Mouse (Mus musculus) neural tube, embryonic 14.5 days (tissue): ENCODE measurements around the gene Slc17a8. TPM values are rescaled to one million over a fixed set of nuclear protein-coding genes. Genes with fewer than 3 reads are reported as not detected.
A peak's percentile ranks its signal among the peaks of the same experiment; 100 is the strongest.

Experiments used
- ATAC-seq: fragments of 200-750 bp; cut with Nextera tagmentation; 2 replicates; pipeline ENCODE4 v1.8.0; 2017; ENCODE audit warnings: low read depth, mild to moderate bottlenecking, moderate TSS enrichment, moderate library complexity
- H3K27ac ChIP-seq: fragments of 300-500 bp; sonication (generic); 2 replicates; pipeline ENCODE4 v1.5.1; 2014; ENCODE audit warnings: low read depth, mild to moderate bottlenecking, control low read depth, low read length, moderate library complexity, mixed read lengths
- H3K27me3 ChIP-seq: fragments of 300-500 bp; sonication (generic); 2 replicates; pipeline ENCODE4 v1.6.1; 2014; ENCODE audit warnings: low read length; ENCODE audit not compliant: control insufficient read depth, insufficient read depth
- H3K36me3 ChIP-seq: fragments of 300-500 bp; sonication (generic); 2 replicates; pipeline ENCODE4 v1.6.1; 2014; ENCODE audit warnings: low read length, mixed read lengths; ENCODE audit not compliant: control insufficient read depth, insufficient read depth
- H3K4me1 ChIP-seq: fragments of 300-500 bp; sonication (generic); 2 replicates; pipeline ENCODE4 v1.6.1; 2014; ENCODE audit warnings: low read length; ENCODE audit not compliant: control insufficient read depth, insufficient read depth
- H3K4me2 ChIP-seq: fragments of 300-500 bp; sonication (generic); 2 replicates; pipeline ENCODE4 v1.6.1; 2014; ENCODE audit warnings: mild to moderate bottlenecking, low read depth, low read length, control low read depth
- H3K4me3 ChIP-seq: fragments of 300-500 bp; sonication (generic); 2 replicates; pipeline ENCODE4 v1.5.1; 2014; ENCODE audit warnings: low read depth, low read length, control low read depth, mixed read lengths
- H3K9ac ChIP-seq: fragments of 300-500 bp; sonication (generic); replicated peaks from 2 replicates; pipeline ENCODE4 v1.6.1; 2014; ENCODE audit warnings: low read depth, mild to moderate bottlenecking, control low read depth, low read length, mixed read lengths
- H3K9me3 ChIP-seq: fragments of 300-500 bp; sonication (generic); 2 replicates; pipeline ENCODE4 v1.6.1; 2016; ENCODE audit warnings: low read length; ENCODE audit not compliant: control insufficient read depth
- WGBS: fragments of 180-500 bp; shearing (Covaris S2); extraction: QIAGEN DNeasy Blood & Tissue Kit; methylation state at CpG from one replicate; pipeline ENCODE4 v1.1.7; 2014; 5-methylcytosine and 5-hydroxymethylcytosine counted together
- polyA plus RNA-seq: library from polyadenylated mRNA; unstranded; fragments of >200 nt; fragmentation: Nextera tagmentation; extraction: Ambion mirVana; gene quantifications from 2 replicates; pipeline ENCODE4 v1.2.1, GENCODE M21; 2014

Slc17a8 gene
- polyA plus RNA-seq, 1 experiment from 2014 or later: 0.37 TPM

DNA sequence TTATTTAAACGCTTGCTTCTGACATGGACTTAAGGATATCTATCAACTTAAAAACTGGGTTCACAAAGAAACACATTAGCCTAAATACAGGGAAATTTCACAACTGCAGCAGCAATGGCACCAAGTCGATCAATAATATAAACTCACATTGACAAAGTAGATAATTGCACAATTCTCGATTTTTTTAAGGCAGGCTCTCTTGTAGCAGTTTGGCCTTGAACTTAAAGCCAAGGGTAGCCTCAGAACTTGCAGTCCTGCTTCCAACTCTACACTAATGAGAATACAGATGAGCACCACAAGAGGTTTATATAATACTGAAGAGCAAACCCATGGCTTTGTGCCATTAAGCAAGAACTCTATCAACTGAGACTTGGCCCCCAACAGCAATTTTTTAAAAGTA lies 15.9 kb upstream of the Slc17a8 start:
- ATAC-seq: no peak
- WGBS: 93% methylated on average over 3 of the region's 3 CpGs
- Histone ChIP-seq H3K9ac (no peak overlapping the region), H3K4me2 (no peak overlapping the region), H3K27me3 (no peaks in the 10 kb centered on the region), H3K27ac (no peak overlapping the region), H3K4me3 (no peak overlapping the region), H3K9me3 (no peaks in the 10 kb centered on the region), H3K4me1 (no peaks in the 10 kb centered on the region), H3K36me3 (peaks cover 20% of the 10 kb centered on the region)

GRCm38 (mm10) chr10:89635018-89635417 lies 14.0 kb upstream of the Slc17a8 start:
- H3K36me3 ChIP-seq: peaks cover 3% of the 10 kb centered on the region; the same call in 1 of the 2 replicates
- H3K4me1 ChIP-seq: no peaks in the 10 kb centered on the region
- ATAC-seq: peak; percentile 81
- WGBS: 83% methylated on average over 5 of the region's 5 CpGs
- H3K27ac ChIP-seq: no peak overlapping the region
- H3K27me3 ChIP-seq: no peaks in the 10 kb centered on the region
- H3K4me2 ChIP-seq: no peak overlapping the region
- H3K9me3 ChIP-seq: no peaks in the 10 kb centered on the region
- H3K9ac ChIP-seq: no peak overlapping the region
- no peak overlapping the region for H3K4me3 ChIP-seq

DNA sequence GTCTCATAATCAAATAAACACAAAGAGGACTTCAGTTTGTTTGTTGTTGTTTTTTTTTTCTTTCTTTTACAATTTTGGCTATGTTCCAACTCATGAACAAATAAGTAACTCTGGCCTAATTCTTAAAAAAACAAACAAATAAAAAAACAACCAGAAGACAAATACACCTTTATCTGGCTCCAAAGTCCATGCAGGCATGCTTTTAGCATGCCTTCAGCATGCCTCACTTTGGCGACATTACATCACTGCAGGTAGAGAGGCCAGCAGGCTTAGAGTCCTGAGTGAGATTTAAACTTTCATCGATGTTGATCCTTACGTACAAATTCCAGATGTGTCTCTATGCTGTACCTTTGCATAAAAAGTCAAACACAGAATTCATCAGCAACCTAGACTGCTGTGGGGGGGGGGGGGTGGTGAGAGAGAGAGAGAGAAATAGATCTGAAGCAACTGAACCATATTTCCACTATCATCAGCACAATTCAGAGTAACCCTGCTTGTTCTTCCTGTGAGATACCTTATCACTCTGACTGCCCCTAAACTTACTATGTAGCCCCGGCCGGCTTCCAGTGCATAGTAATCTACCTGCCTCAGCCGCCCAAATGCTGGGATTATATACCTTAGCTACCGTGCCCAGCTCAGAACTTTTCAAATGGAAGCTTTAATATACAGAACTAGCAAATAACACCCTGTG lies 12.8 kb upstream of the Slc17a8 start:
- no peaks in the 10 kb centered on the region; the same call in 1 of the 2 replicates for H3K36me3 ChIP-seq
- H3K27ac ChIP-seq: no peak overlapping the region
- no peaks in the 10 kb centered on the region for H3K4me1 ChIP-seq
- H3K4me2 ChIP-seq: no peak overlapping the region
- ATAC-seq: no peak
- 95% methylated on average over 7 of the region's 7 CpGs for WGBS
- H3K27me3 ChIP-seq: no peaks in the 10 kb centered on the region
- H3K9ac ChIP-seq: no peak overlapping the region
- H3K9me3 ChIP-seq: no peaks in the 10 kb centered on the region
- H3K4me3 ChIP-seq: no peak overlapping the region

GRCm38 (mm10) chr10:89633121-89633520 lies 12.1 kb upstream of the Slc17a8 start:
- ATAC-seq: no peak
- no peaks in the 10 kb centered on the region for H3K36me3 ChIP-seq
- no peak overlapping the region for H3K4me3 ChIP-seq
- H3K9me3 ChIP-seq: no peaks in the 10 kb centered on the region
- H3K4me1 ChIP-seq: no peaks in the 10 kb centered on the region
- WGBS: 93% methylated on average over 4 of the region's 4 CpGs
- no peak overlapping the region for H3K9ac ChIP-seq
- no peak overlapping the region for H3K27ac ChIP-seq
- H3K27me3 ChIP-seq: no peaks in the 10 kb centered on the region
- no peak overlapping the region for H3K4me2 ChIP-seq

DNA sequence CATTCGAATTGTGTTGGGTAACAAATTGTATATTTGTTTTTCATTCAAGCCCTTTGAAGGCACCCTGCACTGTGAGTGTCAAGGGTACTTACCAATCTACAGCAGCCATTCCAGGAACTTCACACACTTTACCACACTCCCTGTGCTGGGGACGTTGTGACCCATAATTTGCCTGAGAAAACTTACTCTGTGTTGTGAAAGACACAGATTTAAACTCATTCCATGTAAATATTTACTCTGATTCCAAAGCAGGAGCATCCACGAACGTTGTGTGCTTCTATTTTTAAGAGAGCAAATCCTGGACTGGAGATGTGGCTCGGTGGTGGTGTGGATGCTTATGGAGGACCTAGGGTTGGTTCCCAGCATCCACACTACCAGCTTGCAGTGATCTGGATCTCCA lies 10.8 kb upstream of the Slc17a8 start:
- ATAC-seq: no peak
- Histone ChIP-seq H3K4me1 (no peaks in the 10 kb centered on the region), H3K4me3 (no peak overlapping the region), H3K36me3 (no peaks in the 10 kb centered on the region), H3K9ac (no peak overlapping the region), H3K9me3 (no peaks in the 10 kb centered on the region), H3K27ac (no peak overlapping the region), H3K4me2 (no peak overlapping the region), H3K27me3 (no peaks in the 10 kb centered on the region)
- 78% methylated on average over 5 of the region's 5 CpGs for WGBS

- H3K27me3 ChIP-seq: no peaks in the 10 kb centered on the region
- WGBS: 96% methylated on average over 1 of the region's 1 CpGs
- no peaks in the 10 kb centered on the region for H3K9me3 ChIP-seq
- H3K36me3 ChIP-seq: no peaks in the 10 kb centered on the region
- H3K4me2 ChIP-seq: no peak overlapping the region
- no peak overlapping the region for H3K9ac ChIP-seq
- peak; percentile 32; the same call in 1 of the 2 replicates for ATAC-seq
- no peak overlapping the region for H3K27ac ChIP-seq
- H3K4me1 ChIP-seq: no peaks in the 10 kb centered on the region
- no peak overlapping the region for H3K4me3 ChIP-seq
These were observed 9.5 kb upstream of the Slc17a8 start for GRCm38 (mm10) chr10:89630564-89630963.

DNA sequence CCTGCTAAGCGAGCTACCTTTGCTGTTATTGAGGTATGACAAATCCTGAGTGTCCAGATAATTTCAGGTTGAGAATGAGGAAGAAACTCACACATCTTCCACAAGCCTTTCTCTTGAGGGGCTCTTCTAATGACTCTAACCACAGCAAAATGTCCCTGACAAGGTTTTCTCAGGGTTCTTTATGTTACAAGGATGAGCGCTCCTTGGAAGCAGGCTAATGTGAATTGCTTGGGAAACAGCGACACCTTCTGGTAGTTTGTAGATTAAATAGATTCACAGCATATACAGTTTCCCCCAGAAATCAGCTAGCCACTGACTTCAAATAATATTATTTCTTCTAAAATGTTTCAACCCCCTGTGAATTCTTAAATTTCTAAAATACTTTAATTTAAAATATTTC lies 9.0 kb upstream of the Slc17a8 start:
- no peaks in the 10 kb centered on the region for H3K27me3 ChIP-seq
- no peaks in the 10 kb centered on the region for H3K9me3 ChIP-seq
- H3K36me3 ChIP-seq: no peaks in the 10 kb centered on the region
- H3K4me3 ChIP-seq: no peak overlapping the region
- no peaks in the 10 kb centered on the region for H3K4me1 ChIP-seq
- no peak overlapping the region for H3K27ac ChIP-seq
- WGBS: 34% methylated on average over 3 of the region's 3 CpGs
- no peak overlapping the region for H3K4me2 ChIP-seq
- ATAC-seq: peak; percentile 78
- no peak overlapping the region for H3K9ac ChIP-seq

- ATAC-seq: no peak
- no peaks in the 10 kb centered on the region for H3K9me3 ChIP-seq
- no peak overlapping the region for H3K4me3 ChIP-seq
- WGBS: 89% methylated on average over 2 of the region's 2 CpGs
- no peak overlapping the region for H3K9ac ChIP-seq
- H3K4me1 ChIP-seq: no peaks in the 10 kb centered on the region
- no peaks in the 10 kb centered on the region for H3K27me3 ChIP-seq
- no peaks in the 10 kb centered on the region for H3K36me3 ChIP-seq
- H3K4me2 ChIP-seq: no peak overlapping the region
- no peak overlapping the region for H3K27ac ChIP-seq
These were observed 5.7 kb upstream of the Slc17a8 start for GRCm38 (mm10) chr10:89626714-89627113.

GRCm38 (mm10) chr10:89624196-89624595 lies 3.1 kb upstream of the Slc17a8 start:
- no peaks in the 10 kb centered on the region for H3K27me3 ChIP-seq
- no peak overlapping the region for H3K27ac ChIP-seq
- H3K4me1 ChIP-seq: no peaks in the 10 kb centered on the region
- 79% methylated on average over 2 of the region's 2 CpGs for WGBS
- no peak overlapping the region for H3K4me3 ChIP-seq
- ATAC-seq: no peak
- no peaks in the 10 kb centered on the region for H3K9me3 ChIP-seq
- H3K4me2 ChIP-seq: no peak overlapping the region
- H3K36me3 ChIP-seq: no peaks in the 10 kb centered on the region
- H3K9ac ChIP-seq: no peak overlapping the region
